Mouse (Mus musculus): ENCODE data around the gene Olfr1220.

Olfr1220 gene

DNA sequence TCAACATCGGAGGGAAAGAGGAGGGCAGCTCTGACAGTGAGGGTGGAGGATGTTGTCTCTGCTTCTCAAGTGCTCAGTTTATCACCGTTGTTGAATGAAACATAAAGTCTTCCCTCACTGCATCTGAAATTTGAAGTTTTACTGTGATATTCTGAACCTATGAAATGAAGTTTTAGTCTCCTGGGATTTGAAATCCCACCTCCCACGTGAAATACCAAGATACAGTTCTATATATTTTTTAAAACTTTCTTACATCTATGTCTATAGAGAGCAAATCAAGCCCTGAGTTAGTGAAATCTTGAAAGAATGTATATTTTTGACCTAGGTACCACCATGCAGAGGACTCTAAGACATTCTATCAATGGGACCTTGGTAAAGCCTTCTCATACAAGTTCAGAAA, at the start of gene Olfr1220:
Gene Olfr1220, minus strand, starts transcription at position 101 of the 400 bp plus-strand sequence.
- no peak for DNase-seq

DNA sequence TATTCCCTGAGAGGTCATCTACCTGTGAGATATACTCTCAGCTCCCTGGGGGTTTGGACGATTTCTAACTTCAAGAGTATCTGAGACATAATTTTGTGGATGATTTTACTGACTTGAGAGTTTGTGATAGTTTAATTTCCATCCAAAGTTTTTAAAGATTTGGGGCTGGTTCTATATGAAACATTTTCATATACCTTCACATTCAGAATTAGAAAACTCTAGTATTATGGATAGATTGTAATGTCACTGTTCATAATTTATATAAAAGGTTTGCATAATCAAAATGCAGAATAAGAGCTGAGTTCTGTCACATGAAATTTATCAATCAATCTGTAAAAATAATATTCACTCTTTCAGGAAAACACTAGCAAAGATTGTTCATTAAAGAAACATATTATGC, 44.8 kb upstream of the Olfr1220 start, which contains the start of gene Olfr1223:
Gene Olfr1223, minus strand, starts transcription at position 101 of the 400 bp plus-strand sequence.
- no peak for DNase-seq

DNA sequence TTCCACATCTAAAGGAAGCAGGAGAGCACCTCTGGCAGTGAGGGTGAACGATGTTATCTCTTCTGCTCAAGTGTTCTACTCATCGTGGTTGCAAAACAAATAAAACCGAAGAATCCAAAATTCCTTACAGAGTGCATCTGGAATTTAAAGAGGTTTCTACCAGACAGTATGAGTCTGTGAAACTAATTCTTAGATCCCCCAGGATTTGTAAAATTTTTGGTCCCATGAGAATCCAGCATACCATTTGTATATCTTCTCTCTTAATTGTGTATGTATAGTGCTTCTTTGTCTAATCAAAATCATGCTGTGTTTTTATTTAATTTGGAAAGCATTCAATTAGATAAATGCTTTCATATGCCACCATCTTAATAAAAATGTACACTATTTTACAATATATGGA, 26.3 kb upstream of the Olfr1220 start, which contains the start of gene Olfr1222:
Gene Olfr1222, minus strand, starts transcription at position 101 of the 400 bp plus-strand sequence.
- DNase-seq: no peak

DNA sequence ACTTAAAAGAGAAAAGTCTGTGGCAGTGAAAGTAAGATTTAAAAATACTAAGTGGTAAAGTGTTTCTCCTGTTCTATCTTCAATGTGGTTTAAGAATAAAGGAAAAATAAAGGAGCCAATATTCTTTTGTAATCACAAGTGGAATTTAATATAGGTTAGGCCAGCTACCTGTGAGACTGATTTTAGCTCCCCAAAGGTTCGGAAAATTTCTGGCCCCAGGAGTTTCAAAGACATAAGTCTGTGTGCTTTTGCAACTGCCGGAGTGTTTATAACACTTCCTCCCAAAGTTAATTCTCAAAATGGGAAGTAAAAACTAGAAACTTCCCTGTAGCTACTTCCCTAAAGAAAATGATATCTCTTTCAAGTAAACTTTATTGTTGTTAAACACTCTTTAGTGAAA, 10.5 kb upstream of the Olfr1220 start, which contains the start of gene Olfr1221:
Gene Olfr1221, minus strand, starts transcription at position 101 of the 400 bp plus-strand sequence.
- no peak for DNase-seq

DNA sequence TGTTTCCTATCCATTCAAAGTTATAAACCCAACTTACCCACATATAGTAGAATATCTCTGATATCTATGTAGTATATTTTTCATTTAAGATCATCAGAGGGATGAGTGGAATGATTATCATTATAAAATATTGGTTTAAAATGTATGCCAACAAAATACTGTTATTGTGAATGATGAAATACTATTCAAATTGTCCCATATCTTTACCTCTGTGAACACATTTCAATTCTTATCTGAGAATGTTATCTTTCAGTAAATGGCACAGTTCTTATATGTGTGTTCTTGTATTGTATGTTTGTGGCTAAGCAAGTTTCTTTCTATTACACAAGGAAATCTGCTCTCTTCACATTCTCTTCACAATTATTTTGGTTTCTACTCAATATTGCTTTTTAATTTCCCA, 984 bp downstream of the Olfr1220 start:
- no peak for DNase-seq

DNA sequence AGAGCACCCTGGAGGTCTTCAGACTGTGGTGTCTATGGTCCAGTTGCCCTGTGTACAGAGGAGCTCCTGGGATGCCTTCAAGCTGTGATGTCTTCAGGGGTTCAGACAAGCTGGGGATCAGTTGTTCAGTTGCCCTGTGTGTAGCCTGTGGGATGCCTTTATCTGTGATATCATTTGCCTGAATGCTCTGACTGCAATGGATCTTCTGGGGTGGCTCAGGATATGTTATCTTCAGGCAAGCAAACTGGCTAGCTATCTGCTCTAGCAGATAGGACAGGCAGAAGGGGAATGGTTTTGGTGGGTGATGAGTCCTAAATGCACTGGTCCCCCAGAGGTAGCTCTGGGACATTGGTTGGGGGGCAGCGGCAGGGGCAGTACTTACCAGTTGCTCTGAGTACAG, 12.8 kb downstream of the Olfr1220 start:
- no peak for DNase-seq

DNA sequence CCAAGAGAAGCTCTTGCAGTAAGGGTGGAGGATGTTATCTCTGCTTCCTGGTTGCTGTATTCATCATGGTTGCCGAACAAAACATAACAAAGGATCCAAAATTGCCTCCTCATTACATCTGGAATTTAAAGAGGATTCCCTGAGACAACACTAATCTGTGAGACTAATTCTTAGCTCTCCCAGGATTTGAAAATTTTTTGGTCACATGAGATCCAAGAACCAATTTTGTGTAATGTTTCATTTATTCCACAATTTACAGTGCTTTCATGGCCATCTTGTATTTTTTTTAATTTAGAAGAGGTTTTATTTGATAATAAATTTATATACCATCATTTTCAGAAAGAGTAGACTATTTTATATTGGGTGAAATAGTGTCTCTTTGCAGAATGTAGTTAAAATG, 23.2 kb downstream of the Olfr1220 start, which contains the start of gene Olfr1219:
Gene Olfr1219, minus strand, starts transcription at position 101 of the 400 bp plus-strand sequence.
- DNase-seq: no peak

DNA sequence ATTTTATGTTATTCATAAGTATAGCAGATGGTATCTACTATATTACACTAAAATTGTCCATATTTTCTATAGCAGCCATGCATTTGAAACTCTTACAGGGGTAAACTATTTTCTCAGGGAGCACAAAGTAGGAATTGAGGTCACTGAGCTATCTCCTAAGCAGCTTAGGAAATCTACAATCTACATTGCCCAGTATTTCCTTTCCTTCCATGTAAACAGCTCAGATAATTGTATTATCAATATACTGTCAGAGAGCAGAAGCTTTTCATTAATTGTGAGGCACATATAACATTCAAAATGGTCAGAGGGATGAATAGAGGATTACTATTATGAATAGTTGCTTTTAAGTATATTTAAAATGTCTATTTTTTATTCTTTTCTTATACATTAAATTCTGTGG, 25.1 kb downstream of the Olfr1220 start:
- no peak for DNase-seq

DNA sequence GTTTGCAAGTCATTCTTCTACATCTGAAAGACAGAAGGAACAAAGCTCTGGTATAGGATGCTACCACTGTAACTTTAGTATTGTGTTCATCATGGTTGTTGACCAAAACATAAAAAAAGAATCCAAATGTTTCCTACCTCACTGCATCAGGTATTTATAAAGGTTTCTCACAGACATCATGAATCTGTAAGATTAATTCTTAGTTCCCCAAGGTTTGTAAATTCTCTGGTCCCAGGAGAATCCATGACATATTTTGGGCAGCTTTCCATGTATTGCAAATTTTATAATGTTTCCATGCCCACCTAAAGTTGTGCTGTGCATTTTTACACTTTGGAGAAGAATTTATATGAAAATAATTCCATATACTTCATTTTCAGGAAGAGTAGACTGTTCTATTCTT, 45.5 kb downstream of the Olfr1220 start, which contains the start of gene Olfr1218:
Gene Olfr1218, minus strand, starts transcription at position 101 of the 400 bp plus-strand sequence.
- DNase-seq: no peak
